Mouse (Mus musculus) cerebellum, adult 9-10 months (tissue): ENCODE data around the gene Gm49380.

Experiments
- DNase-seq: peaks from one replicate; pipeline ENCODE4 v3.0.0; 2022

Gm49380 gene

GRCm38 (mm10) chr9:44073115-44073514 is 40.2 kb downstream of the Gm49380 start:
- DNase-seq: peak; percentile 73

- peak; percentile 52 for DNase-seq
Measured at GRCm38 (mm10) chr9:44072599-44072915, 40.7 kb downstream of the Gm49380 start.

GRCm38 (mm10) chr9:44071914-44072598 is 41.2 kb downstream of the Gm49380 start:
- peak; percentile 57 for DNase-seq

- peak; percentile 38 for DNase-seq
Measured at GRCm38 (mm10) chr9:44070844-44071231, 42.5 kb downstream of the Gm49380 start.

- peak; percentile 50 for DNase-seq
Measured at GRCm38 (mm10) chr9:44070113-44070843, 43.0 kb downstream of the Gm49380 start.

GRCm38 (mm10) chr9:44069252-44069651 is 44.0 kb downstream of the Gm49380 start:
- DNase-seq: no peak

- peak; percentile 51 for DNase-seq
Measured at GRCm38 (mm10) chr9:44067960-44068330, 45.4 kb downstream of the Gm49380 start.

- no peak for DNase-seq
Measured at GRCm38 (mm10) chr9:44067241-44067959, 45.9 kb downstream of the Gm49380 start.

- DNase-seq: peak; percentile 100
Measured at GRCm38 (mm10) chr9:44066785-44067225, 46.5 kb downstream of the Gm49380 start, which contains the start of gene Usp2. TSS of gene Usp2 (plus strand) at chr9:44067021.

GRCm38 (mm10) chr9:44065177-44065576 is 48.1 kb downstream of the Gm49380 start:
- DNase-seq: peak; percentile 38

GRCm38 (mm10) chr9:44058606-44059005 is 54.7 kb downstream of the Gm49380 start:
- DNase-seq: no peak

- no peak for DNase-seq
Measured at GRCm38 (mm10) chr9:44053936-44054335, 59.4 kb downstream of the Gm49380 start.

- no peak for DNase-seq
Measured at GRCm38 (mm10) chr9:44052855-44053254, 60.4 kb downstream of the Gm49380 start.

GRCm38 (mm10) chr9:44049381-44050165 is 63.7 kb downstream of the Gm49380 start:
- DNase-seq: peak; percentile 90

- DNase-seq: peak; percentile 88
Measured at GRCm38 (mm10) chr9:44048541-44049380, 64.5 kb downstream of the Gm49380 start.

GRCm38 (mm10) chr9:44047571-44048490 is 65.5 kb downstream of the Gm49380 start:
- peak; percentile 89 for DNase-seq

GRCm38 (mm10) chr9:44047071-44047470 is 66.2 kb downstream of the Gm49380 start:
- DNase-seq: no peak

GRCm38 (mm10) chr9:44046426-44046825 is 66.9 kb downstream of the Gm49380 start:
- DNase-seq: no peak

GRCm38 (mm10) chr9:44045884-44046272 is 67.4 kb downstream of the Gm49380 start:
- no peak for DNase-seq

- DNase-seq: peak; percentile 88
Measured at GRCm38 (mm10) chr9:44045158-44045883, 68.0 kb downstream of the Gm49380 start.
